Mouse (Mus musculus) small intestine, adult 2 months (tissue): ENCODE data around the gene Trmt1.

Experiments
- CTCF ChIP-seq: fragments of 200-500 bp; IDR thresholded peaks from 2 replicates; pipeline ENCODE4 v1.5.1; 2012; ENCODE audit warnings: low read depth, mild to moderate bottlenecking, control low read depth, inconsistent platforms, low read length, moderate library complexity, mixed read lengths; ENCODE audit not compliant: insufficient replicate concordance, insufficient read length; ENCODE audit errors: extremely low read depth
- POLR2A ChIP-seq: fragments of 200-500 bp; IDR thresholded peaks from 2 replicates; pipeline ENCODE4 v1.6.1; 2012; ENCODE audit warnings: low read depth, mild to moderate bottlenecking, control low read depth, inconsistent platforms, low read length, moderate library complexity

DNA sequence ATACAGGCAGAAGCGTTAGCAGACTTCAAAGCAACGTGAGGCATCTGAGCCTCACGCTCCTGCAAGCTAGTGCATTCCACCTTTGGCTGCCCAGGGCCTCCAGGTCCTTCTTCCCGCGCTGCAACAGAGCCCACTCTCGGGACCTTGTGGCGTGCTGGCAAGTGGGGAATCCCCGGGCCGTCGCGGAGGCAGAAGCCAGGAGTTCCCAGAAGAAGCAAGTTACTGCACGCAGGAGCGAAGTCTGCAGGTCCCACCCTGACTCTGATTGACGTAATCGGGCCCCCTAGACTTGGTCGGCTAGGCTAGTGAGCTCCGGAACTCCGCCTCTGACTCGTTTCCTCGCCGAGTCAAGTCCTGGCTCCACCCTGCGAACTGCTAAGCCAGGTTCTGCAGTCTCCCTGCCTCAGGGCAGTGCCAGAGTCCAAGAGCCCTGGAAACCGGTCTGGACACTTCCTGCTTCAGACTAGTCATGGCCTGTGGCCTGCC is 29.4 kb upstream of the Trmt1 start:
- no peak for TF ChIP-seq CTCF
- TF ChIP-seq POLR2A: peak; percentile 49; the same call in 1 of the 2 replicates
